Mouse (Mus musculus) cerebellum, postnatal 14 days (tissue): ENCODE measurements at regions not wholly inside any gene's neighbourhood (a gene's known extent, or its start where the extent isn't known, plus 50 kb on each side); places are given as distances from the start of the nearest gene placed in this dataset.

Experiments used
- DNase-seq, 2 experiments: peaks; one replicate each; pipeline ENCODE4 v3.0.0; 2021; ENCODE audit warnings: mixed read lengths in 2 of 2

- DNase-seq = no peak
These were observed 116.9 kb downstream of the Wif1 start for GRCm38 (mm10) chr10:121150668-121151067.

- no peak for DNase-seq
These were observed 119.9 kb downstream of the Wif1 start for GRCm38 (mm10) chr10:121153625-121154024.

DNA sequence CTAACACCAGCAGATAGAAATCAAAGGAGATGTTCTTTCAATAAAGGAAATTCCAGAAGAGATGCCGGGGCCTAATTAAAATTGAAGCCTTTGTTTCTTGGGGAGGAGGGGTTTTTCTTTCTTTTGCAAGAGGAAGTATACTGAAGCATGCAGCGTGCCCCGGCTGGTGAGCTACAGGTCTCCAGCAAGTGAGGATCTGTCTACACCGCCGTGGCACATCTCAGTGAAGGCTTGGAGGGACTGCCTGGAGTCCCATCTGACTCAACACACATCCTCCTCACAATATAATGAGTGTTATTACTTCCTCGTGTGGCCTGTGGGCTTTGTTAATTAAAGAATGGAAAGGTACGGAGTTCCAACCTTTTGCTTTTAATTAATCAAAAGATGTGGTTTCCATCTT is 126.7 kb downstream of the Wif1 start:
- DNase-seq = no peak

- peak; percentile 66 to 69 for DNase-seq
These were observed 127.4 kb downstream of the Wif1 start for GRCm38 (mm10) chr10:121161201-121161600.

DNA sequence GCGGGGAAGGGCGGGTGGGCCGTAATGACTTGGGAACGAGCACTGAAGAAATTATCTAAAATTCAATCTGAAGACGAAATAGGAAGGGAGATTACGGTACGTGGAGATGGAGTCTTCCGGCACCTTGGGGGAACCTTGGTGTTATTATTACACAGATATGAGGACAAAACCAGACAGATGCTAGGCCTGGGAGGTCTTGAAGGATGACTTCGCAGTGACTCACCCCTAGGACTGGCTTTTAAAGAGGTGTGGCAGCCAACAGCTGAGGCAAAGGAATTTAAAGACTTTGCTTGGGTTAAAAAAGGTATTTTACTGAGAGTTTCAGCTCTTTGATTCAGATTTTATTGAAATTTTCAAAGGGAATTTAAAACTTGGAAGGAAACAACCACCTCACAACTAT is 140.3 kb downstream of the Wif1 start:
- DNase-seq = no peak

DNA sequence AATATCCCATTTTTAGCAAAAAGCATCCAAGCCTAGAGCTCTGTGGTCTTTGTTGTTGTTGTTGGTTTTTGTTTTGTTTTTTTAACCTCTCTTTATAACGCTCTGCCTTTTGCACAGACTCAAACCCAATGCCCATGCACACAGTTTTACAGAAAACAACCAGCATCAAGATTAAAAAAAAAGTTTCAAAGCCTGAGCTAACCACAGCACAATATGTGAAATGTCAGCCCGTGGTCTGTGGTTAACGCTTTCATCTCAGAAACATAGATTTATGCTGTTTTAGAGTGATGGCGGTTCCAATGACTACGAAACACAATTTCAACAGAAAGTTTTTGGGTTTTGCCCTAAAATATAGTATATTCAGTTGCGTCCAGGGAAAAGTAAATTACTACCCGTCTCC is 155.4 kb downstream of the Wif1 start:
- DNase-seq = no peak

DNA sequence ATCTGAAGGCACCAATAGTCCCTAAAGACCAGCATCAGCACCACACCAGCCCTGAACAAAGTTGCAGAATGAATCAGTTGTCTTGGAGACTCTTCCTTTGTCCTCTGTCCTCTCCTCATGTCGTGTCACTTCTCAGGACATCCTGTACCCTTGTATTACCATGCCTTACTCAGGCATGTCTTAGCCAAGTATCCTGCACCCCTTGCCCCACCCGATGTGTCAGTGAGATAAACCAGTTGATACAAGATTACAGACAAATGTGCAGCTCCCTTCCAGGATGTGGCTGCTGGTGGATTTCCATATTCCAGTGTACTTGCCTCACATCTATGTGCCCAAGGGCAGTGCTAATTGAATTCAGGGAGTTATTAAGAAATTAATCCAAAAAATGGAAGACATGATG is 151.8 kb downstream of the Tbc1d30 start:
- no peak for DNase-seq

DNA sequence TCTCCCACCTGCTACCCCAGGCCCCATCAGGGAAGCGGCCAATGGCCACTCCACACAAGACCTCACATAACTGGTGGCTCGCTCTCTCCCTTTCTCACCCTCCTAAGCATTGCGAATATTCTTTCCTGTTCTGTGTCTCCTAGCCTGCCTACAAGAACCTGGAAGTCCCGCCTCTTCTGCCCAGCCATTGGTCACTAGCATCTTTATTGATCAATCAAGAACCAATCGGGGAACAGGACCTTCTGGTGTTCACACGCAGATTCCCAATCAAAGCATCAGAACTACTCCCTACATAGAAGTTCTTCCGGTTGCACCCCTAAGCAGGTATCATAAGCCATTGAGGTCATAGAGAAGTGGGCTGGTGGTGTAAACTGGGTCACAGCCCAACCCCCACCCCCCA is 148.5 kb downstream of the Tbc1d30 start:
- DNase-seq = peak in 1 of 2 experiments; percentile 23

DNA sequence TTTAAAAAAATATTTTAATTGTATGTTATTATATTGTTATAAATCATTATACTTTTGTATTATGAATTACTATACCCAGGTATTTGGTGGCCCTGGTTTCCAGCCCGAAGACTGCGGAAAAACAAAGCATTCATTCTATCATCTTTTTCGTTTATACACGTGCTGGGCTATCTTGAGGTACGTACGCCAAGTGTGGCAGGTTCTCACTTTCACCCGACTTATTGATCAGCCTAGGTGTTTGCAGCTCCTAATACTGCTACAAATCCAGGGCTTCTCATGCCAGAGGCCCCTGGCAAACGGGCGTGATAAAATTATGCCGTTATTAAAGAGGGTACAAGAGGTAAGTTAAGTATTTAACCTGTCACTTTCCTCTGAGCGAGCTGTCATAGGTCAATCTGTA is 145.5 kb downstream of the Tbc1d30 start:
- no peak for DNase-seq

DNA sequence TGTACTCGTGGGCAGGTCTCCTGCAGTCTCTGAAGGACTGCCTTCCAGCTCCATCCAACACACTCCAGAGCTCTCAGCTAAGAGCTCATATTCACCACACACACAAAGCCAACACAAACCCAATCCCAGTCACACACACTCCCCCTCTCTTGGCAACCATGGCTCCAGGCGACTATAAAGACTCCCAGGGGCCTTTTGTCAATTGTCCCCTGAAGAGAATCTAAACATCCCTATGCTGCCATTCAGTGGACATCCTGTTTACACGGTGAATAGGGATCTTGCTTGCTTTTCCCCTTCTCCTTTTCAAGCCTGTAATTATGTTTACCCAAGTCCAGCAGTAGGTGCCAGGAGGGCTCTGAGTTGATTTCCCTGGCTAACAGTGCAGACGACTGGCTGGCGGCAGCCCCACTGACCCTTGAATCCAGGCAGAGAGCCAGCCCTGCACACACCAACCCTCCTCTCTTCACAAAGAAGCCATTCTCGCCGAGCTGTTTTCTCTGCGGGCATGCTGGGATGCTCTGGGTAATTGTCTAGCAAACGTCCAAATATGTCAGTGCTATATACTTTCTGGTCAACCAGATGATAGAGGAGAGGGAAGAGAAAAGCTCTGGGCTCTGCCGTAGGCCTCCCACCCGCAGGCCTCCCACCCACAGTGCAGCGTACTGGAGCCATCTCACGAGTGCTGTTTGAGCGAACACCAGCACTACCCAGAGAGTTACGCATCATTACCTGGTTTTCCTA is 144.9 kb downstream of the Tbc1d30 start:
- peak; percentile 93 for DNase-seq

DNA sequence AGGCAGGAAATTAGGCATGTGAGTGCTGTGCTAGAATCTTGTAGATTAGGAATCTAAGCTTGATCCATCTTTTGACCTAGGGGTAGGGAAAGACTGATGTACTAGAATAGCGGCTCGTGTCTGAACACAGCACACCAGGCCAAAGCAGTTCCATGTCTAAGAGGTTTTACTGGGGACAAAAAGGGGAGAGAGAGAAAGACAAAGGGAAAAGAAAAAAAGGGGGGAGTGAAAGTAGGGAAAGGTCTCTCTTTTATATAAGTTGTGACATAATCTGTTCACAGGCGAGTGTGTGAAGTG is 144.4 kb downstream of the Tbc1d30 start:
- DNase-seq = no peak
